Mouse (Mus musculus): Measurements from ENCODE around the gene Zfp277. TPM values are rescaled to one million over a fixed set of nuclear protein-coding genes. Genes with fewer than 3 reads are reported as not detected.

Zfp277 gene
- total RNA-seq, 2 experiments from 2014 or later: 24.2 to 26.5 TPM

- no peak for DNase-seq (ENCODE audit: low spot score in 2 of 2)
- Histone ChIP-seq H3K4me3 (no peak overlapping the region), H3K27ac (peak overlapping the region; percentile 78)
- no peak for TF ChIP-seq CTCF (conservative IDR thresholded peaks at IDR 0.05)
These were observed 63.2 kb downstream of the Zfp277 start for GRCm38 (mm10) chr12:40382539-40382938.

GRCm38 (mm10) chr12:40381824-40382223, 63.9 kb downstream of the Zfp277 start:
- TF ChIP-seq CTCF (conservative IDR thresholded peaks at IDR 0.05): no peak
- no peak for DNase-seq (ENCODE audit: low spot score in 2 of 2)
- H3K27ac ChIP-seq: peak overlapping the region; percentile 78
- no peak overlapping the region; the same call in 1 of the 2 replicates for H3K4me3 ChIP-seq

DNA sequence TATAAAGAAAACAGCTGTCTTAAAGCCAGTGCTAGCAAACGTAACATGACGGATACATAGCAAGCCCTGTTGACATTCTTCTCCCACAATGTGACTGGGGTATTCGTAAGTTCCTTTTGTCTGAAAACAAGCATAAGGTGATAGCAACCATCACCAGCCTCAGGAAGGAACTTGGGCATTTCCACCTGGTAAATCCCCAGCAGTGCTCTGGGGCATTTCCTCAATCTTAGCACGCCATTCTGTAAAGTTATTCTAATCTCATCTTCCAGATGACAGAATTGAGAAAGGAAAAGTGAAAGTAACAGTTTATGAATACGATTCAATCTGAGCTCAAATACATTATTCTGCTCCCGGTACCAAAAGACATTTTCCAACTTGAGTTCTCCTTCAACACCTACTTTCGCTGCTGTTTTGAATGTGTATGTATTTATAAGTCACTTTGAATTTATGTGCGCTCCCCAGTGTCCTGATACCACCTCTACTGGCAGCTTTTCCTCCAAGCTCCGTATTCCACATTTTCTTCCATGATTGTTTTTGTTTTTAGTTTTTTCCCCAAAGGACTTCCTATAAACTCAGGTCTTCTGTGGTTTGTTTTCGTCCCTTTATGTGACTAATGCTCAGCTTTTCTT, 64.4 kb downstream of the Zfp277 start:
- TF ChIP-seq CTCF (conservative IDR thresholded peaks at IDR 0.05): no peak
- peak overlapping the region; percentile 78 for H3K27ac ChIP-seq
- DNase-seq (ENCODE audit: low spot score in 2 of 2): no peak
- peak overlapping the region; percentile 10; the same call in 1 of the 2 replicates for H3K4me3 ChIP-seq

DNA sequence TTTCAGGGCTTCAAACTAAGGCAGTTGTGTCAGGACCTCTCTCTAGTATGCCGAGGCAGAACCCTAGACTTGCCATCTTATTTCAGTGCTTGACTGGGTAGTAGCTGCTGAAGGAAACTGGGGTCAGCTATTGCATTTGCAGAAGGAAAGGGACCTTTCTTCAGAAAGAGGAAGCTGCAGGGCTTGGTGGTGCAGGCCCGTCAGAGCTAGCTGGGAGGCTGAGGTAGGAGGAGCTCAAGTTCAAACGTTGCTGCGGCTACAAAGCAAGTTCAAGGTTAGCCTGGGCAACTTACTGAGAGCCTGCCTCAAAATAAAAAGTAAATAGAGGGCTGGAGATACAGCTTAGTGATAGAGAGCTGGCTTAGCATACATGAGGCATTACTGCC, 66.2 kb downstream of the Zfp277 start:
- no peak for DNase-seq (ENCODE audit: low spot score in 2 of 2)
- no peak overlapping the region for H3K4me3 ChIP-seq
- TF ChIP-seq CTCF (conservative IDR thresholded peaks at IDR 0.05): no peak
- H3K27ac ChIP-seq: peak overlapping the region; percentile 81

DNA sequence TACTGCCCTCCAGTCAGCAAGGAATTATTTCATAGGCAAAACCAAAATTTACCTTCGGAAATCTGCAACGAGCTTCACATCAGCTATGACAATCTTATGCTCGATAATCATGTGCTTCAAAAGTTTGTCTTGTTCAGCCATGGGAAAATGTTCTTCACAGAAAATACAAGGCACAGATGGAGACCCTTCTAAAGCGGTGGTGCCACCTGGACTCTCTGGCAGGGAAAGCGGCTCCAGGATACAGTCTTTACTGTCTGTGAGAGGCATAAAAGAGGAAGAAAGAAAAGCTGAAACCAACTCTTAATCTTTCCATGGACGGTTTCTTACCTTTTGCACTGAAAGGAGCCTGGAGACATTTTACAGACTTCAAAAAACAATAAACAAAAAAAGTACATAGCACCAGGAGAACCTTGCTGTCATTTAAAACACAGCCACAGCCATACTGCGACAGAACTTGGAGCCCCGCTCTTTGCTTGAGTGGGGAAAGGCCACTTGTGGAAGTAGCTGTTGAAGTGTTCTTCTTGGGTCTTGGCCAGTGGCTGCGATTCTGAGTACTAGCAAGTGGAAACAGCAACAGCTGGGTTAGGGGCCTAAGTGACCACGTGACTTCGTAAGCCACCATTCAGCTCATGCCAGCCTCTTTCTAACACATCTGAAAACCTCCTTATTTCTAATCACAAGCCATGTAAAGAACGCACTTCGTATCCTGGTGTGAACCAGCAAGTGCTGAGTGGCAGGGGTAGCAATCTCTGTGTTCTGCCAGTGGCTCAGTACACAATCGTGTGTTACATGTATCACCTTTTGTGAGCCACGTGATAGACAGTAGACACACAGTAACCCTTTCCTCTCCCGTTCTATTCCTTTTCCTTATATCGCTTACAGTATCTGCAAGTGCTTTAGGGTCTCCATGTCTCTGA, 66.8 kb downstream of the Zfp277 start:
- DNase-seq (ENCODE audit: low spot score in 2 of 2): peak; percentile 61 to 62
- no peak overlapping the region for H3K4me3 ChIP-seq
- H3K27ac ChIP-seq: peak overlapping the region; percentile 81
- no peak for TF ChIP-seq CTCF (conservative IDR thresholded peaks at IDR 0.05)

DNA sequence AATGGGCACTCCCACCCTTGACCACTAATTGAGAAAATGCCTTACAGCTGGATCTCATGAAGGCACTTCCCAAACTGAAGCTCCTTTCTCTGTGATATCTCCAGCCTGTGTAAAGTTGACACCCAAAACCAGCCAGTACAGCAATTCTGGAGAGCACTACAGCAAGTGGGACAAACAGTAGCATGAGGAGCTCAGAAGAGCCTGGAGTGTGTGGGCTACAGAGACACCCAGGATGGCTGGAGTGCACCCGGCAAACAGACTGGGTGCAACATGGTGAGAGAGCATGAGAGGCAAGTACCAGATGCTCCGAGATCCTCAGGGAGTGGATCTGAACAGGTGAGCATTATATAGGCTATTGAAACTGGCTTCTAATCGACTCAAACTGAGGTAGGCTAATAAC, 93.8 kb downstream of the Zfp277 start:
- no peak for DNase-seq (ENCODE audit: low spot score in 2 of 2)
- H3K27ac ChIP-seq: no peak overlapping the region
- no peak overlapping the region for H3K4me3 ChIP-seq
- no peak for TF ChIP-seq CTCF (conservative IDR thresholded peaks at IDR 0.05)

DNA sequence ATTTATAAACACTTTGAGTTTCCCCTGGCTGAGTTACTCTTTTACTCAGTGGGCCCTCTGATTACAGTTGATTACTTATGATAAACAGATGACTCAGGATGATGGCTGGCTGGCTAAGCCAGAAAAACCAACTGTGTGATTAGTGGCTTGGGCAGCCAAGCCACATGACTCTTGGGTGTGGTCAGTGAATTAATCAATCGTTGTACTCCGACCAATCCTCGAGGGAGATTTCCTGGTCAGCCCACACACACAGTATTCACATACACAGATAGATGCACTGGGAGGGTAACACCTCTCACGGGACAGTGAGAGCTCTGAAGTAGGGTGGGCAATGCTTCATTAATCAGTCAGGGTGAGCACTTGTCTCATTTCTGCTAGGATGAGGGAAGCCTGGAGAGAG, 97.5 kb downstream of the Zfp277 start:
- no peak for TF ChIP-seq CTCF (conservative IDR thresholded peaks at IDR 0.05)
- Histone ChIP-seq H3K27ac (no peak overlapping the region), H3K4me3 (no peak overlapping the region)
- DNase-seq (ENCODE audit: low spot score in 2 of 2): no peak

DNA sequence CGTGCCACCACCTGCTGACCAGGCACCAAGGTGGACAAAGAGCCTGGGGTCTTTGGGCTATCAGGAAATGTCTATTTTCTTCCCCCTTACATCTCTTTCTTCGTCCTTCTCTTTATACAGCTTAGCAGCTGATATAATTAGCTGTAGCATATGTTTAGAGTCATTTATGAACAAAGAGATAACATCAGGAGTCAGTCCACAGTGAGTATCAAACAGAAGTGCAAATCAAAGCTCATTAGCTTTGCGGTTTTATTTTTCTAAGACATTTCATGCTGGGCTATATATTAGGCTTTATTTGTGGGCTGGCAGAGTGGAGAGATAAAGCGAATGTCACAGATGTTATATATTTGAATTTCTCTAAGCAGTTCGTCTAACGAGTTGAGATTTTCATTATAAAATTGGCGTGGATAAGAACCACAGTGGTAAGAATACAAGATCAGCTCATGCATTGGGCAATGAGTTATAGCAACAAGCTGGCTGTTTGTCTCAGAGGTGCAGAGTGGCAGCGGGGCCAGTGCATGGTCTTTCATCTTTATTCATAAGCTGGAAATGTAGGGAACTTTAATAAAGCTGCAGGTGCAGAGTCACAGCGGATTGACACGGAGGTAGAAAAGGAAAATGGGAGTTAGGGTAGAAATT, 98.5 kb downstream of the Zfp277 start:
- no peak overlapping the region for H3K4me3 ChIP-seq
- no peak overlapping the region for H3K27ac ChIP-seq
- no peak for DNase-seq (ENCODE audit: low spot score in 2 of 2)
- no peak for TF ChIP-seq CTCF (conservative IDR thresholded peaks at IDR 0.05)

- Histone ChIP-seq H3K27ac (no peak overlapping the region), H3K4me3 (no peak overlapping the region)
- no peak for TF ChIP-seq CTCF (conservative IDR thresholded peaks at IDR 0.05)
- DNase-seq (ENCODE audit: low spot score in 2 of 2): no peak
These were observed 104.3 kb downstream of the Zfp277 start for GRCm38 (mm10) chr12:40341443-40341842.

DNA sequence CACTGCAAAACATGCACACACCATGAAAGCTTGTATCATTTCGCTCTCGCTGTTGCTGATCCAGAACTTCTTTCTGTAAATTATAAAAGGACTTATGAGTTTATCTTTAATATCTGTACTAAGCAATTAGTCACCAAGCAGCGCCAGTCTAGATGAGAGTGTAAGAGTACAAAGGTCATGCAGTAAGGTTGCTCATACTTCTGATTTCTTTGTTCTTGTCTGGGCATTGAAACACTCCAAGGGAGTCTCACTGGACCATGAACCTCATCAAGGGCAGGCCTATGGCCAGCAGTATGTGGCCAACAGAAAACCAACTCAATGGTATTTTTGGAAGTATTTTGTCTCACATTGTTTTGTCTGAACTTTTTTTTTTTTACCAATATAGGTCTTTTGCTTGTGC, 110.4 kb downstream of the Zfp277 start:
- DNase-seq (ENCODE audit: low spot score in 2 of 2): no peak
- H3K27ac ChIP-seq: no peak overlapping the region
- no peak for TF ChIP-seq CTCF (conservative IDR thresholded peaks at IDR 0.05)
- H3K4me3 ChIP-seq: no peak overlapping the region

DNA sequence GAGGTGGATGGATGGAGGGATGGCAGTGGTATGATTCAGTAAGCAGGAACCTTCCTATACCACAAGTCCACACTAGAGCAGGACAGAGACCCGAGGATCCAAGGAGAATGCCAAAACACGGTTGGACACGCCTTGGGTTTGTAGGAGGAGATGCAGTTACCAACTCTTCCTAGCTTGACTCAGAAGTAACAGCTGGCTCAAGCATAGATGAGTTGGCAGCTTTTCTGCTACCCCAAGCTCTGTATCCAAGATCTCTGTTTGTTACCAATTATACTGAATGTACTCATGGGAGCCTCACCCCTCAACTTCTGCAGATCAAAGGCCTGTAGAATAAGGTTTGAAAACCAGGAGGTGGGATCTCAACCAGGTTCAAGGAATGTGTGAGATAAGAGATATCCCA, 114.2 kb downstream of the Zfp277 start:
- no peak for DNase-seq (ENCODE audit: low spot score in 2 of 2)
- Histone ChIP-seq H3K27ac (no peak overlapping the region), H3K4me3 (no peak overlapping the region)
- TF ChIP-seq CTCF (conservative IDR thresholded peaks at IDR 0.05): no peak

DNA sequence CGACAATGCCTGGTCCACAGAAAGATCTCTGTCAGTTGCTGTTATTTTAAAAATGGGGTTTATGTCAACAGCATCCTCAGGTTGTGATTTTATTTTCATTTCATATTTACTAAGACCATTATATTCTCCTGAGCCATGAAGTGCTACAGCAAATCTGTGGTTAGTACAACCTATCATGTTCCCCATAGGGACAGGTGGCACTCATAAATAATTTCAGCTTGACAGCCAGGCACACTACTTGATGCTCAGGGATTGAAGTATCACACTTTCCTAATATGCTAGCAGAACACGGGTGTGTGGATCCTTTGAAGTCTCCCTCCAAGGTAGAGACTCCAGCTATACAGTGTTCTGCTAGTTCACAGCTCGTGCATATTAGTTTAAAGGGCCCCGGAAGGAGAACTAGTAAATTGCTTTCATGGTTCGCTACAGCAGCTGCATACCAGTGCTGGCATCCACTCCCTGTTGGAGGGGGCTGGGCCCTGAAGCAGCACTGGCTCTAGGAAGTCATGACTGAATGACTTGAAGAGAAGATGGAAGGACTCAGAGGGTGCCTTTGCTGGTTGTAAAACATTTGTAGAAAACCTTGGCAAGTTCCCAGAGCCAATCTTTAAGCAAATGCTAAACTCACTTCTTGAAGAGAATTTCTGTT, 118.6 kb downstream of the Zfp277 start:
- H3K4me3 ChIP-seq: no peak overlapping the region
- no peak for DNase-seq (ENCODE audit: low spot score in 2 of 2)

GRCm38 (mm10) chr12:40325582-40325981, 120.1 kb downstream of the Zfp277 start:
- no peak for DNase-seq (ENCODE audit: low spot score in 2 of 2)
- no peak for TF ChIP-seq CTCF (conservative IDR thresholded peaks at IDR 0.05)
- Histone ChIP-seq H3K4me3 (no peak overlapping the region), H3K27ac (no peak overlapping the region)

More for the DNA sequence above, 118.6 kb downstream of the Zfp277 start:
- no peak for TF ChIP-seq CTCF (conservative IDR thresholded peaks at IDR 0.05)
- no peak overlapping the region for H3K27ac ChIP-seq

Measured in layer of hippocampus, adult 2 months (tissue).